Mouse (Mus musculus) natural killer cell, adult 2 months (primary cell): Measurements from ENCODE around the gene Sufu.

Experiments
- DNase-seq, 2 experiments: peaks; one replicate each; pipeline ENCODE4 v3.0.0; 2022; ENCODE audit warnings: low spot score in 2 of 2

The Sufu gene

DNA sequence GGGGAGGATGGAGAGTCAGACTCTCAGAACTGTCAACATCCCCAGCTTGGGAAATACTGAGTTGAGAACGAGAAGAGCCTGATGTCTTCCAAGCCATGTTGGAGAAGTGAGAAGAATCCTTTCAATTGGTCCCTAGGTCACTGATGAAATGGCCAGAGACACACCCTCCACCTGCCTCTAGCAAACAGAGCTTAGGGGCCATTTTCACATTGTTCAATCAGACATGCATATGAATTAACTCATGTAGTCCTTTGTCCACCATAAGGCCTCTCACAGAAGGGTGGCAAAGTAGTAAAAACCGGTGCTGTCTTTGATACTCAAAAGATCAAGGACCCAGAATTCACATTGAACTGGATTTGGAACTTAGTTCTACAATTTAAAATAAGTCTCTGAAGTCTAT is 100.5 kb downstream of the Sufu start:
- no peak for DNase-seq

DNA sequence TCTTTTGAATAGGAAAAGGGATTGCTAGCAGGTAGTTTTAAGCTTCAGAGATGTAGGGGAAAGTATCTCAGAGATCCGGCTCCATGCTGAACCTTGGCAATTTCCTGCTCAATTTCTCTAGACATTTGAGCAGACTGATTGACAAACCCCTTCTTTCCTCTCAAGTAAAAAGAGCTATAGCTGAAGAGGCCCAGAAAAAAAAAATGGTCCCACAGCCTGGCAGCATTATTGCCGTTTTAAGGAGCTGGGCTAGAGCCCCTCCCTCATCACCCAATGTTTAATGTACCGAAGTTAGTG is 102.8 kb downstream of the Sufu start:
- no peak for DNase-seq

DNA sequence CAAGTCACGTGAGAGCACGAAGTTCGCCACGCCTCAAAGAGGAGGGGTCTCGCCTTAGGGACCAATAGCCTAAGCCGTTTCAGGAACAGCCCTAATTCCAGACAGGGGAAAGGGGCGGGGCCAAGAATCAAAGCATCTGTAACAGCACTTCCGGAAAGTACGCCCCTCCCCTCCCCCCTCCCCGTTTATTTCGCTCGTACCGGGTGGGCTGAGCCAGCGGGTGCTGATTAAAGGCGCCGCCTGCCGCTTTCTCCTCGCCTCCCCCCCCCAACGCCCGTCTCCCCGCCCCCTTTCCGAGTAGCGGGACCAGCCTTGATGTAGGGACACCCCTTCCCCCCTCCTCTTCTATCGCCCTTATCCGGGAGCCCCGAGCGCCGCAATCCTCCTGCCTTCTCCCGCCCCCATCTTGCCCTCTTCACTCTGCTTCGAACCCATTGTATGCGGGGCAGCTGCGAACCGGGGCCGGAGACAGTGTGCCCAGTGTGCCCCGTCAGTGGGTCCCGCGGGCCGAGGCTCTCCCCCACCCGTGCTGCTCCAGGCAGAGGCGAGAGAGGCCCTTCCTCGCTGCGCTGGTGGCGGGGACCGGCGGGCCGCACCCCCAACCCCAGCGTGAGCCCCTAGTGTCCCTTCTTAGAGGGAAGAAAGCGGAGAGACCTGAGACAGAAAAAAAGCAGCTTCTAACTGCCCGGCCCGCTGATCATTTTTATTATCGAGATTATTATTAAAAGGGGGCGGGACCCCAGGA is 103.3 kb downstream of the Sufu start:
- peak; percentile 95 to 97 for DNase-seq

DNA sequence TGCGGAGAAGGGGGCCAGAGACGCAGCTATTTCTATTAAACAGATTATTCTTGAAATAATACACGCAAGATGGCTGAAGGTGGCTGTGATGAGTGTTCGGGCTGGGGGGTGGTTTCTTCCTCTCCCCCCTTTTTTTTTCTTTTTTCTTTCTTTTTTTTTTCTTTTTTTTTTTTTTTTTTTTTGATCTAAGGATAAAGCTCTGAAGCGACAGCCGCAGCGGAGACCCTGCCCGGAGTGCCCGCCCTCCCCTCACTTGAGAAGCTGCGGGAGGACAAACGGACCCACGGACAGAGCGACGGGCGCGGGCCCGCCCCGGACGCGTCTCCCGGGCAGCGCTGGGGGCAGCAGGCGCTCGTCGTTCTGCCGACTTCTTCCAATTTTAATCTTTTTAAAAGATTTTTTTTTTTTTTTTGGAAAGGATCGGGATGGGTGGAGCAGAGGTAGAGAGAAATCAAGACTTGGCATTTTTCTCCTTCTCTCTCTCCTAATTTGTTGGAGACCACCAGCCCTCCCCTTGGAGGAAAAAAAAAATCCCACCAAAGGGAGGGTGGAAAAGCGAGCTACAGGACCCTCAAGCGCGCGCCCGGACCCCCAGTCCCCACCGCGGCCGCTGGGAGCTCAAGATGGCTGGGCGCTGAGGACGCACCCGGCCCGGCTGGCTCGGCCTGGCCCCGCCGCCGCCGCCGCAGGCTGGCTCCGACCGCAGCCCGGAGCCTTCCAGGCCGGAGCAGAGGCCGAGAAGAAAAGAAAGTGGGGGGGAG is 104.1 kb downstream of the Sufu start:
- DNase-seq: peak in 1 of 2 experiments; percentile 38

DNA sequence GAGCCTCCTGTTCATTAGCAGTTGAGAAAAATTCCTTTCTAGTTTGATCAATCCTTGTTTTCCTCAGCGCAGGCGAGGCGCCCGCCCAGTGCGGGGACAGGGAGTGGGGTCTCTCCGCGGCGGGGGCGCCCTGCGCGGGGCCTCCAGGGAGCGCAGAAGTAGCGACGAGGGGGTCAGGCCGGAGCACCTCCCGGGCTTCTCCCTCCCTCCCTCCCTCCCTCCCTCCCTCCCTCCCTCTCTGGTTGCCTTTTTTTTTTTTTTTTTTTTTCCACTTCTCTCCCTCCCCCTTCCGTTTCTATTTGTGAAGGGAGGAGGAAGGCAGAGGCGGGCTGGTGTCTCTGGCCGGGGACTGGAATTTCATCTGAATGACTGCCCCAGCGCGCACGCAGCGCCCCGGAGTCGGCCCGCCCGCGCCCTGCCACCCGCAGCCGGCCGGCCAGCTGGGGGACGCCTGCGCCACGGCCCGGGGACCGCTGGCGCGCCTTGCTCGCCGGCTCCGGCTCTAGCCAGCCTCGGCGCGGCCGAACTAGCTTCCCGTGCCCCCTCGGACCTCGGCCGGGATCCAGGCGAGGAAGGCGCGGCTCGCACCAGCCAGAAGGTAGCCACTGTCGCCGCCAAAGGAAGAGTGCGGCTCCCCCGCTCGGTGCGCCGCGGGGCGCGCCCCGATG is 104.8 kb downstream of the Sufu start, which contains the start of gene Trim8:
TSS of gene Trim8 (plus strand) at position 302 of the 668 bp plus-strand sequence.
- DNase-seq: peak in 1 of 2 experiments; percentile 49

DNA sequence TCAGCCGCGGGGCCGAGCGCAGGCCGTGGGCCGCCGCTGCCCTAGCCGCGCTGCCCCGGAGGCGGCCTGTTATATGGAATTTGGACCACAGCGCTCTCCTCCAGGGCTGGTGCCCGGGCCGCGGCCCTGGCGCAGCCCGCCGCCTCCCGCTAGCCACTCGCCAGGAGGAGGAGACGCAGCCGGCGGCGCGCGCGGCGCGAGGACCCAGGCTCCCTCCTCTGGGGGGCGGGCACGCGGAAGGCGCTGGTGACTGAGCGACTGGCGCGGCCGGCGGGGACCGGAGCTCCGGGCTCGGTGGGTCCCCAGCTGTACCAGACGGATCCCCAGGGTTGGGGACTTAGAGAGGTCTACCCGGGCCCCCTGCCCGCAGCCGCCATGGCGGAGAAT is 105.4 kb downstream of the Sufu start:
- DNase-seq: peak; percentile 65 to 73

DNA sequence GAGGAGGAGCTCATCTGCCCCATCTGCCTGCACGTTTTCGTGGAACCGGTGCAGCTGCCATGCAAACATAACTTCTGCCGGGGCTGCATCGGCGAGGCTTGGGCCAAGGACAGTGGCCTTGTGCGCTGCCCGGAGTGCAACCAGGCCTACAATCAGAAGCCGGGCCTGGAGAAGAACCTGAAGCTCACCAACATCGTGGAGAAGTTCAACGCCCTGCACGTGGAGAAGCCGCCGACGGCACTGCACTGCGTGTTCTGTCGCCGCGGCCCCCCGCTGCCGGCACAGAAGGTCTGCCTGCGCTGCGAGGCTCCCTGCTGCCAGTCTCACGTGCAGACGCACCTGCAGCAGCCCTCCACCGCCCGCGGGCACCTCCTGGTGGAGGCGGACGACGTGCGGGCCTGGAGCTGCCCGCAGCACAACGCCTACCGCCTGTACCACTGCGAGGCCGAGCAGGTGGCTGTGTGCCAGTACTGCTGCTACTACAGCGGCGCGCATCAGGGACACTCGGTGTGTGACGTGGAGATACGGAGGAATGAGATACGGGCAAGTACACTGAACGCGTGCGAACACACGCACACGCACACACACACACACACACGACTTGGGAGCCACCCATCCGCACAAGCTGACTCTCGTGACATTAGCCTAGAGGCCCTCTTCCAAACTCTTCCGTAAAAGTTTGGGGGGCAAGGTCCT is 105.9 kb downstream of the Sufu start:
- peak; percentile 67 to 84 for DNase-seq

DNA sequence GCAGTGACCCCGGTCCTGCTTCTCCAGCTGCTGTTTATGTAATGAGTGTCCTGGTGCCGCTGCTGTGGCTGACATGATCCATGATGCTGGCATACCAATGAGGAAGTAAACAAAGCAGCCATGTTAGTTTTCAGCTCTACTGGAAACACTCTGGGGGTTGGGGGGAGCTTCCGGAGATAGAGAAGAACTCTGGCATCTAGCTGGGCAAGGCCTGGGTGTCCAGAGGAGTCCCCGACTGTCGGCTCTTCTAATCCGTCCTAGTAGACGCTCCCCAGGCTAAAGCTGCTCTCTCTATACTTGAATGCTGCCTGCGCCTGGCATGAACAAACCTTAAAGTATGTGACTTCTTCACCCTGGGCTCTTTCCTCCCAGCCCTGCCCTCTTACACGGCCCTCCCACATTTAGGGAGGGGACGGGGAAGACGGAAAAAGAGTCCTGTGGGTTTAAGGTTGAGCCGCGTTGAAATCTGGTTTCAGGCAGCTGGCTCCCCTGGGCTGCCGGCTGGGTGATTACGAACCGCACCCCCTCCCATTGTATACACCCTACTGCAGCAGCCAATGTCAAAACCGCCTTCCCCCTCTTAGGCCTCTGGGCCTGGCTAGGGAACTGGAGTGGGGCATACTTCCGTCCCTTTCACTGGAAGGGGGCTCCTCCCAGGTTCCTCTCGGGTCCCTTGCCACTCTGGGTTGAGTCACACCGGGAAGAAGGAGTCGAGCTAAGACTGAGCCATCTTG is 106.8 kb downstream of the Sufu start:
- peak; percentile 65 to 67 for DNase-seq

DNA sequence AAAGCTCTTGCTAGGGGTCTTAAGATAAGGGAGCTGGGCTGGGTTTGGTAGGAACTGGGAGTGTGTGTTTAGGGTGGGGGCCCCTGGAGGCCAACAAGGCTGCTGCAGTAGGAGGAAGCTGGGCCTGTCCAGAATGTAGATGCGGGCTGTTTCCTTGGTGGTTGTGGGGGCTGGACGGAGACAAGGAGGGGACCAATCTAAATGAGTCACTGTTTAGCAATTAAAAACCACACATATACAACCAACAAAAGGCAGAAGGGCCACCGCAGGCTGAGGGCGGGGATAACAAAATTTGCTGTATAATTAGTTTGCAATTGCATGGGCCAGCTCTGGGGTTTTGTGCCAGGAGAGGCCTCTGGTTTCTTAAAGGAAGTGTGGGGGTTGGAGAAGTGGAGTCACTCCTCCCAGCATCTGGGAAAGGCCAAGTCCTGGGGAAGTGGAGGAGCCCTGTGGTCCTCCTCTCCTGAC is 107.4 kb downstream of the Sufu start:
- DNase-seq: peak; percentile 69 to 76

DNA sequence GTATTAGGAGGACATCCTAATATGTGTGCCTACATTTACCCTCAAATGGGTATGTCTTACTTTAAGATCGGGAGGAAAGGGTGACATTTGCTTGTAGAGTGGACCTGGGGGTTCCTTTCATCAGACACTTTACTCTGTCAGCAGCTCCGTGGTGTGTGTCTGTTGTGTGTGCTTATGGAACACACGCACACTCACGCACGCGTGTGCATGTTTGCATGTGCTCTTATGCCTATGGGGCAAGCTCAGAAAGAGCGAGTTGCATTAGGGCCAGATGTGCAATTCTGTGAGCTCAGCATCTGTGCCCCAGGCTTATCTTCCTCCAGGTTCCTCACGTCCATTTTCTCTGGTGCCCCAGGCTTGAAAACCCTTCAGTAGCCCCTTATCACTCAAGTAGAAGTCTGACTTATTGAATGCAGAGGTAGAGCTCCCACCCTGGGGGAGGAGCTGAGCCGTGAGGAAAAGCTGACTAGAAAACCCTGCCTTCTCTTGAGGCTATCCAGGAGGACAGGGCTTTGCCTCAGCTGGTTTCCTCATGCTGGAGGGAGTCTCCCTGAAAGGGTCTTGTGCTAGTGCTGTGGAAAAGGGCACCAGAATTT is 108.2 kb downstream of the Sufu start:
- DNase-seq: no peak

DNA sequence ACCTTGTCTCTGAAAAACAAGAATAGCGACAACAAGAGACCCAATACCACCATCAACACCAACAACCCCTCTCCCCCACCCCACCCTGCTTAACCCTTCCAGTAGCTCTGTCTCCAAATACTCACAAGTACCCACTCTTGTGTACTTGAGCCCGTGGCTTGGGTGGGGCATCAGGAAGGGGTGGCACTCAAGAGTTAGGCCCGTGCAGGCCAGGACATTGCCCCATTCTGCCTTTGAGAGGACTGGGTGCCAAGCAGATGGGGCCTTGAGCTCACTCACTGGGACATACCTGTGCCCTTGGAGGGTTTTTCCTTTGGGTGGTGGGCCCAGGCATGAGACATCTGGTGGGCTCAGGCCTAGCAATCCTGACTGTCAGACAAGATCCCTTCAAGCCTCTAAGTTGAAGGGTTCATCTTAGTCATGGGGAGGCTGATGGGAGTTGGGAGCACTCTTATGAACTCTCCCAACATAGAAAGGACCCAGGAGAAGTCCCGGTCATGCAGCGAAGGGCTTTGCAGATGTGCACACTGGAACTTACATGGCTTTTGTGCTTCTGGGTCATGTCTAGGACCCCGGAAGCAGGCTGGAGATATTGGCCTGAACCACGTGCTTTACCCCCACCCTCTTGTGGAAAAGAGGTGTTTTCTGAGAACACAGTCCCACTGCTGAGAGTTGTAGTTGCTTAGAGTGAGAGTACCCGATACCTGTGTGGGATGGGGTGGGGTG is 109.1 kb downstream of the Sufu start:
- no peak for DNase-seq

DNA sequence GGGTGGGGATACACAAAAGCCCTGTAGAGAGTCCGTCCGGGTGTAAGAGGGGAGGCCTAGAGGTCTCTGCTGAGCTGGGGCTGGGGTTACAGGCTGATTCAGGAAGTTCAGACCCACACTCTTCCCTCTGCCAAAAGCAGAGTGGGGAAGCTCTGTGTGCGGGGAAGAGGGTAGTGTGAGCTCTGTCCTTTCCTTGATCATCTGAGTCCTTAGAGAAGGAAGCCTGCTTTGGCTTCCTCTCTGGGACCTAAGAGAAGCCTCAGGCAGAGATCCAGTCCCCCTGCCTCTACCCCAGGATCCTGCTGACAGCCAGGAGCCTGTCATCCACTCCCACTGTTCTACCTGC is 109.6 kb downstream of the Sufu start:
- DNase-seq: no peak

DNA sequence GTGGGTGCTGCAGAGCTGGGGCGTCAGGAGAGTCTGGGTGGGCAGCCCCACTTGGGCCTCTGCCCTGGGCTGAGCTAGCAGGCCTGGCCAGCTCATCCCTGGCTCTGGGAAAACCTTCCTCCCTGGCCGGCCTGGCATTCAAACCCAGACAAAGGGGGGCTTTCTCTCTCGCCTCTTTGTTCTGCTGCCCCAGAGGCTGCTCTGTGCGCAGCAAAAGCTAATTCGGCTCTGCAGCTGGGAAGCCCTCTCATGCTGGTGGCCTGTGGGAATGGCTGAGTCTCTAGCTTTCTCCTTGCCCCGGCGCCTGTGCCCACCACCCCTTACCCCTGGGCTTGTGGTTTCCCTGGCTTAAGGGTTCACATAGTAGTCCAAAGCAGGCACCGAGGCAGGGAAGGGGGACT is 110.5 kb downstream of the Sufu start:
- DNase-seq: no peak

DNA sequence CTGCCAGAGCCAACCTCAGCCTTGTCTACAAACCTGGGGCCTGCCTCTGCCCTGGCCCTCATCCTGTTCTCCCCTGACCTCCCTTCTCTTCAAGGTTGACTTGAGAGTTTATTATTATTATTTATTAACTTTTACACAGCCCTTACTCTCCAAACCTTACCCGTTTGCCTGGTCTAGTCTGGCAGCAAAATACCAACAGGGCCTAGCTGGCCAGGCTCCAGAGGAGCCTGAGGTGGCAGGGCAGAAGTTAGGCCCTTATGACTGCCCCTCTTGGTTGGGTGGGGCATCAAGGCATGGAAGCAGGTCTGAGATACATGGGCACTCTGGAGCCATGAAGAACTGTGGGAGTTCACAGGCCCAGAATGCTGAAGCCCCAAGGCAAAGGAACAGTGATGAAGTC is 111.1 kb downstream of the Sufu start:
- DNase-seq: no peak

DNA sequence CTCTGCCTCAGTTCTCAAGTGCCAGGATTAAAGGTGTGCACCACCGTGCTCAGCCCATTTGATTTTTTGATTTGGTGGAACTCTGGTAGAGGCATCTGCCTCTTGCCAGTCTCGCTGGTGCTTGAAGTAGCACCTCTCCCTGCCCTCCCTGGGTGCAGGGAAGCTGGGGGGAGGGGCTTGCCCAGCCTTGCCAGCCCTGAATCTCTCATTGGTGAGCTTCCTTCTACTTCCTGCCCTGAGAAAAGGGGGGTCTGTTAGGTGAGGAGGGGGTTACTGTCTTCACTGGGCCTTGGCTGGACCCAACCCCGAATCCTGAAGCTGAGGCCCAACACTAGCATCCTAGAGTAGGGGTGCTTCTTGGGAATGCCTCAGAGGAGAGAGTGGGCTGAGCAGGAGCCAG is 112.0 kb downstream of the Sufu start:
- DNase-seq: no peak

DNA sequence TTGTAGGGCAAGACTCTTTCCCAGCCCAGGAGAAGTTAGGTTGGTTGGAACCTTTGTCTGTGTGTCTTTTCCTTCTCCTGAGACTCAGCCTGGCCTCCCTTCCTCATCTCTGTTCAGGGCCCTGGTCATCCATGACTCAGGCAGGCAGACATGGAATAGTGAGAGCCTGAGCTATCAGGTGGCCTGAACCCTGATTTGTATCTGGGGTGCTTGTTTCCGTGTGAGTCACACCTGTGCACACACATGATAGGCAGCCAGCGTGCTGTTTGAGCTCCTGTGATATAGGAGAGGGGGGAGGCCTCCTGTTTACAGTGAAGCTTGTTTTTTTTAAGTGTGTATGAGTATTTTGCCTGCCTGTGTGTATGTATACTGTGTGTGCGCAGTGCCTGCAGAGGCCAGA is 112.5 kb downstream of the Sufu start:
- DNase-seq: no peak

DNA sequence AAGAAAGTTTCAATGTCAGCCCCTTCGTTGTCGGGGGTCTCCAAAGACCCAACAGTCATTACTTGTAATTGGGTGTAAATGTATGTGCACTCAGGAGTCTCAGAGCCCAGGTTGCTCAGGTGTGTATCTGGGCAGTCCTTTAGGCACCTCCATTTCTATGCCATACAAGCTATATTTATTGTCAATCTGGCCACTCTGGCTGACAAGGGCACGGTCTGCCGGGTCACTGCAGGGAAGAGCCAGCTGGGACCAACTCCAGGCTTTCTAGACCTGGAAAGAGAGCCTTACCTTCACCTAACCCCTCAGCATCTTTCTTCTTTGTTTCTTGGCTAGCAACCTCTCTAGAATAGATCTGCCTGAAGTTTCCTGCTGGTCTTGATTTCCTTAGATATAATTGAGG is 113.0 kb downstream of the Sufu start:
- DNase-seq: no peak

DNA sequence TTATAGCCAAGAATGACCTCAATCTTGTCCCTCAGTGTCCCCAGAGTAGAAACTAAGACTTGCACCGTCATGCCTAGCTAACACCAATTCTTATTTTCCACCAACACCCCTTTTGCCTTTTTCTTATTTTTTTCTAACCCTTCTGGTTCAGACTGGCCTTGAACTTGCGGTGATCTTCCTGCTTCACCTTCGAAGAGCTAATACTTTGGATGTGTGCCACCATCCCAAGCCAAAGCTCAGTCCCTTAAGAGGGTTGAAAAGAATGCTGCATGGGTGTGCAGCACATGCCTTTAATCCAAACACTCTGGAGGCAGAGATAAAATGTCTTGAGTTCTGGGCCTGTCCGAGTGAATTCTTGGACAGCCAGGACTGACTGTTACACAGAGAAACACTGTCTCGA is 113.7 kb downstream of the Sufu start:
- no peak for DNase-seq

DNA sequence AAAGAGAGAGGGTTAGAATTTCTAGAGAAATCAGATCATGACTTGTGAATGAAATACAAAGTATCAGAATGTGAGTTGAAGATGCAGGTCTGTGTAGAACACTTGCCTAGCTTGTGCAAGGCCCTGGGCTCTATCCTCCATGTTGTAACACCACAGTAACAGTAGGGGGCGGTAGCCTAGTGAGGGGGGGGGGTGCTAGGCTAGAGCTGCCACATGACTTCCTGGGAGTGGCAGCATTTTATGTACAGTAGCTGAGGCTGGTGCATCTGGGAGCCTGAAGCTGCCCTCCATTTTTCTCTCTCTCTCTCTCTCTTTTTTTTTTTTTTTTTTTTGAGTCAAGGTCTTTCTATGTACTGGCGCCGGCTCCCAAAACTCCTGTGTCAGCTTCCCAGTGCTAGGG is 114.1 kb downstream of the Sufu start:
- peak in 1 of 2 experiments; percentile 37 for DNase-seq

DNA sequence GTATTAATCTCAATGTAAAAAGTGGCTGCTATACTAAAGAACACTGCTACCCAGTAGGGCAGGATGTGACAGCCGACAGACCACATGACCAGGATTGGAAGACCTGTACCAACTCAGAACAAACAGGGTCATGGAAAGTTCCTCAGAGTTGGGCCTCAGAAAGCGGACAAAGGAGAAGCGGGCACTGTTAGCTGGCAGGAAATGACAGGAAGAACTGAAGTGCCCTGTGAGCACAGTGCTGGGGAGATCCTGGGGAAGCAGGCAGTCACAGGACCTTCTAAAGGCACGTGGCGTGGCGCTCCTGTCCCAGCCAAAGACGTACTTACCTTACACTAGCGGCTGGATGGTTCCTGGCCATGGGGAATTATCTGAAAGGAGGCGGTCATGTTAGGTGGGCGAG is 114.6 kb downstream of the Sufu start:
- peak in 1 of 2 experiments; percentile 30 for DNase-seq

DNA sequence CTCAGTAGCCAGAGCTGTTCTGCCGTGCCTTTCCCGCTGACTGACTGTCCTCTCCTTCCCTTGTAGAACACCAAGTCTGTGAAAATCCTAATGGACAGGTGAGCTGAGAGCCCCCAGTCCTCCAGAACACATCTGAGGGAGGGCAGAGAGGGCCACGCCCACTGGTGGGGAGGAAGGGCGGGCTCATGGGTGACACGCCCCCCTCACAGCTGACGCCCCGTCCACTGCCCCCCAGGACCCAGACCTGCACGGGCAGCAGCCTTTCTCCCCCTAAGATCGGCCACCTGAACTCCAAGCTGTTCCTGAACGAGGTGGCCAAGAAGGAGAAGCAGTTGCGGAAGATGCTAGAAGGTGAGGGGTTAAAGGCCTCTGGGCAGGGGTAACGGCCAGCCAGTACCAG is 117.7 kb downstream of the Sufu start:
- DNase-seq: no peak
